Mouse (Mus musculus) liver, adult 2 months (tissue): ENCODE measurements around the gene Cenpm. TPM values are rescaled to one million over a fixed set of nuclear protein-coding genes. Genes with fewer than 3 reads are reported as not detected.
A peak's percentile ranks its signal among the peaks of the same experiment; 100 is the strongest.

Source experiments
- DNase-seq: peaks from one replicate; pipeline ENCODE4 v3.0.0-alpha.2; 2011; ENCODE audit warnings: low read depth, low spot score; ENCODE audit errors: extremely low read depth
- H3K27ac ChIP-seq: fragments of 200-500 bp; replicated peaks from 2 replicates; pipeline ENCODE4 v1.5.1; 2012; ENCODE audit warnings: low read depth, mild to moderate bottlenecking, control low read depth, inconsistent platforms, low read length; ENCODE audit not compliant: insufficient read depth
- H3K27me3 ChIP-seq: fragments of 200-500 bp; 2 replicates; pipeline ENCODE4 v1.6.1; 2012; ENCODE audit warnings: mild to moderate bottlenecking, moderate library complexity, low read length, inconsistent platforms; ENCODE audit not compliant: control insufficient read depth, insufficient read depth
- H3K36me3 ChIP-seq: fragments of 200-500 bp; 2 replicates; pipeline ENCODE4 v1.6.1; 2012; ENCODE audit warnings: low read length, inconsistent platforms; ENCODE audit not compliant: control insufficient read depth, insufficient read depth
- H3K4me1 ChIP-seq: fragments of 200-500 bp; 2 replicates; pipeline ENCODE4 v1.6.1; 2011; ENCODE audit warnings: low read length; ENCODE audit not compliant: control insufficient read depth, insufficient read depth
- H3K4me3 ChIP-seq: fragments of 200-500 bp; 2 replicates; pipeline ENCODE4 v1.5.1; 2011; ENCODE audit warnings: low read depth, mild to moderate bottlenecking, control low read depth, low read length, moderate library complexity; ENCODE audit not compliant: insufficient read depth
- H3K79me2 ChIP-seq: fragments of 200-500 bp; 2 replicates; pipeline ENCODE4 v1.6.1; 2012; ENCODE audit warnings: inconsistent platforms, mild to moderate bottlenecking, low read length, moderate library complexity; ENCODE audit not compliant: control insufficient read depth, insufficient read depth
- H3K9ac ChIP-seq: fragments of 200-500 bp; 2 replicates; pipeline ENCODE4 v1.6.1; 2012; ENCODE audit warnings: low read depth, mild to moderate bottlenecking, control low read depth, inconsistent platforms, low read length
- CTCF ChIP-seq: fragments of 200-500 bp; IDR thresholded peaks from 2 replicates; pipeline ENCODE4 v1.5.1; 2011; ENCODE audit warnings: low read depth, low read length, control low read depth
- POLR2A ChIP-seq: fragments of 200-500 bp; IDR thresholded peaks from 2 replicates; pipeline ENCODE4 v1.6.1; 2011; ENCODE audit warnings: low read length, control low read depth; ENCODE audit not compliant: insufficient read depth; ENCODE audit errors: extremely low read depth
- WGBS: fragments of 180-500 bp; shearing (Covaris S2); methylation state at CpG from one replicate; pipeline ENCODE4 v1.1.7; 2018; 5-methylcytosine and 5-hydroxymethylcytosine counted together
- polyA plus RNA-seq: library from polyadenylated mRNA; depleted of rRNA; stranded (reverse); fragments of >200 nt; gene quantifications from 2 replicates; pipeline ENCODE4 v1.2.3, GENCODE M21; 2012; rRNA removed
- total RNA-seq: library from RNA; depleted of rRNA; stranded (reverse); fragments of >200 nt; gene quantifications from 2 replicates; pipeline ENCODE4 v1.2.3, GENCODE M21; 2014; rRNA removed

The Cenpm gene
- total and polyA plus RNA-seq, 2 experiments: 3.0 to 11.5 TPM

DNA sequence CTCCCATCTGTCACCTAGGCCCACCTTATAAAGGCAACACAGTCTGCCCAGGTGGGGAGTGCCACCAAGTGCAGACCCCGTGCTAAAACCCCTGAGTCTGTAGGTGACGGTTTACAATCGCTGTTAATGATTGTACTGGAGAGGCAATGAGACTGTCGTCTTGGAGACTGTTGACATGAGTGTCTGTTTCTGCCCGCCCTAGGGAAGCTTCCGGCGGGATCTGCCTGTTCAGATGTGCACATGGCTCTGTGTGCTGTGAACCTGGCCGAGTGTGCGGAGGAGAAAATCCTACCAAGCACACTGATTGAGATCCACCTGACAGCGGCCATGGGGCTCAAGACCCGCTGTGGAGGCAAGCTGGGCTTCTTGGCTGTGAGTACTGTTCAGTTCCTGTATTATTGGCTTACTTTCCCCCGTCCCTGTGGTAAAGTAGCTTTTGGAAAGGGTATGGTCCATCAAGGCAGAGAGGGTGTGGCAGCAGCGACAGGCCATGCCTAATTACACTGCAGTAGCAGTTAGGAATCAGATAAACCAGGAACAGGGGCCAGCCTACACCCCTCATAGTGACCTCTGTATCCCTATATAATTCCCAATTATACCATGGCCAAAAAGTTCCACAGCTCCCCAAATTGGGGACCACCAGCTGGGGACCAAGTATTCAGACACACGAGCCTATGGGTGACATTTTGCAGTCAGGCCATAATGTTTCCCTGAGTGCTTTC lies 59.3 kb downstream of the Cenpm start:
- Histone ChIP-seq H3K9ac (peak overlapping the region; percentile 19; the same call in 1 of the 2 replicates), H3K36me3 (peaks cover 18% of the 10 kb centered on the region), H3K27me3 (no peaks in the 10 kb centered on the region), H3K4me3 (no peak overlapping the region), H3K4me1 (peaks cover 17% of the 10 kb centered on the region), H3K27ac (peak overlapping the region; percentile 81), H3K79me2 (0 out of 2 replicates have a peak, but pooled peaks cover 3% of the 10 kb centered on the region)
- 50% methylated on average over 14 of the region's 14 CpGs for WGBS
- TF ChIP-seq POLR2A (no peak), CTCF (no peak)
- DNase-seq: no peak

- no peaks in the 10 kb centered on the region for H3K27me3 ChIP-seq
- H3K9ac ChIP-seq: 0 out of 2 replicates have a peak overlapping the region, but pooled peaks have one; percentile 19
- peak overlapping the region; percentile 92 for H3K27ac ChIP-seq
These were observed 59.9 kb downstream of the Cenpm start for GRCm38 (mm10) chr15:82184656-82185055.

DNA sequence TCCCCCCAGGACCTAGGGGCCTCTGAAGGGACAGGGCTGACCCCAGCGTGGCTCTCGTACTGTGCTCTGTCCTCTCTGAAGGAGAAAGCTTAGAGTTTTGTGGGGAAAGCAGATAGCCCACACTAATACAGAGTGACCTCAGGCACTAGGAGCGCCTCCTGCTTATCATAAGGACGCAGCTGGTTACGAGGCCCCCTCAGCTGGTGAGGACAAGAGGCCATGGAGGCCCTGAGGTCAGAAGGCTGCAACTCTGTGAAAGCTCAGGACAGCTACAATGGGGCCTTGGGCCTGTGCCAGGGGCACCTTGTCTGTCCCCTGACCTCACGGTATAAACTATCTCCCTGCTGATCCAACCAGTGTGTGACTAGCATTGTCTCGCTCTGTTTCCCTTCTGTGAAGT lies 60.4 kb downstream of the Cenpm start:
- TF ChIP-seq POLR2A (no peak), CTCF (no peak)
- Histone ChIP-seq H3K9ac (peak overlapping the region; percentile 28), H3K79me2 (no peaks in the 10 kb centered on the region), H3K36me3 (peaks cover 26% of the 10 kb centered on the region), H3K4me1 (peaks cover 17% of the 10 kb centered on the region), H3K27ac (peak overlapping the region; percentile 92), H3K27me3 (no peaks in the 10 kb centered on the region), H3K4me3 (no peak overlapping the region)
- no peak for DNase-seq
- 29% methylated on average over 7 of the region's 7 CpGs for WGBS

More at GRCm38 (mm10) chr15:82184656-82185055, 59.9 kb downstream of the Cenpm start:
- 22% methylated on average over 10 of the region's 10 CpGs for WGBS
- H3K79me2 ChIP-seq: 0 out of 2 replicates have a peak, but pooled peaks cover 3% of the 10 kb centered on the region
- peaks cover 23% of the 10 kb centered on the region for H3K36me3 ChIP-seq
- TF ChIP-seq POLR2A: no peak
- TF ChIP-seq CTCF: no peak
- H3K4me1 ChIP-seq: peaks cover 17% of the 10 kb centered on the region
- DNase-seq: peak; percentile 100
- no peak overlapping the region for H3K4me3 ChIP-seq

Other genes starting within 250 kb of the Cenpm start
- 6.6 and 10.1 TPM in 2 replicates for gene Desi1, start 210.9 kb downstream of the Cenpm start, total RNA-seq
- 28.7 and 31.1 TPM in 2 replicates for gene Desi1, start 210.9 kb downstream of the Cenpm start, polyA plus RNA-seq
- gene Snu13, start 197.2 kb downstream of the Cenpm start, total RNA-seq: 23.3 and 26.2 TPM in 2 replicates
- gene Snu13, start 197.2 kb downstream of the Cenpm start, polyA plus RNA-seq: 23.1 and 25.4 TPM in 2 replicates
- gene 4930407I10Rik, start 185.6 kb downstream of the Cenpm start, total RNA-seq: not detected in 2 replicates
- not detected in 2 replicates for gene 4930407I10Rik, start 185.6 kb downstream of the Cenpm start, polyA plus RNA-seq
- gene Mei1, start 174.8 kb downstream of the Cenpm start, total RNA-seq: not detected in 2 replicates
- gene Mei1, start 174.8 kb downstream of the Cenpm start, polyA plus RNA-seq: not detected in 2 replicates
- 1.3 and 1.8 TPM in 2 replicates for gene Ccdc134, start 116.8 kb downstream of the Cenpm start, total RNA-seq
- gene Ccdc134, start 116.8 kb downstream of the Cenpm start, polyA plus RNA-seq: 5.2 and 8.2 TPM in 2 replicates
- 16.5 and 25.0 TPM in 2 replicates for gene Srebf2, start 97.6 kb downstream of the Cenpm start, total RNA-seq
- 66.3 and 71.2 TPM in 2 replicates for gene Srebf2, start 97.6 kb downstream of the Cenpm start, polyA plus RNA-seq
- 0.09 and 0.47 TPM in 2 replicates for gene Shisa8, start 31.9 kb downstream of the Cenpm start, total RNA-seq
- gene Shisa8, start 31.9 kb downstream of the Cenpm start, polyA plus RNA-seq: 0.07 and 0.77 TPM in 2 replicates
- 0.28 and 0.54 TPM in 2 replicates for gene Tnfrsf13c, start 20.4 kb downstream of the Cenpm start, total RNA-seq
- gene Tnfrsf13c, start 20.4 kb downstream of the Cenpm start, polyA plus RNA-seq: 0.17 and 0.34 TPM in 2 replicates
- gene 1500009C09Rik, start 7.6 kb upstream of the Cenpm start, total RNA-seq: 0.18 TPM in 1 of 2 replicates, not detected in the other
- not detected in 2 replicates for gene 1500009C09Rik, start 7.6 kb upstream of the Cenpm start, polyA plus RNA-seq
- 0.09 and 0.13 TPM in 2 replicates for gene Sept3, start 30.1 kb upstream of the Cenpm start, total RNA-seq
- gene Sept3, start 30.1 kb upstream of the Cenpm start, polyA plus RNA-seq: 0.04 and 0.16 TPM in 2 replicates
- not detected in 2 replicates for gene Wbp2nl, start 54.2 kb upstream of the Cenpm start, total RNA-seq
- gene Wbp2nl, start 54.2 kb upstream of the Cenpm start, polyA plus RNA-seq: not detected in 2 replicates
- gene Naga, start 94.2 kb upstream of the Cenpm start, total RNA-seq: 29.6 and 30.1 TPM in 2 replicates
- 61.9 and 67.0 TPM in 2 replicates for gene Naga, start 94.2 kb upstream of the Cenpm start, polyA plus RNA-seq
- 0.09 and 0.54 TPM in 2 replicates for gene Pheta2, start 94.2 kb upstream of the Cenpm start, total RNA-seq
- gene Pheta2, start 94.2 kb upstream of the Cenpm start, polyA plus RNA-seq: 0.10 and 0.19 TPM in 2 replicates
- gene Smdt1, start 94.2 kb upstream of the Cenpm start, total RNA-seq: 137 and 141 TPM in 2 replicates
- 165 and 186 TPM in 2 replicates for gene Smdt1, start 94.2 kb upstream of the Cenpm start, polyA plus RNA-seq
- gene Ndufa6, start 109.6 kb upstream of the Cenpm start, total RNA-seq: 931 and 1,175 TPM in 2 replicates
- gene Ndufa6, start 109.6 kb upstream of the Cenpm start, polyA plus RNA-seq: 441 and 456 TPM in 2 replicates
- gene Cyp2d22, start 135.5 kb upstream of the Cenpm start, total RNA-seq: 83.3 and 105 TPM in 2 replicates
- 316 and 337 TPM in 2 replicates for gene Cyp2d22, start 135.5 kb upstream of the Cenpm start, polyA plus RNA-seq
- gene Cyp2d11, start 149.3 kb upstream of the Cenpm start, total RNA-seq: 0.46 and 0.54 TPM in 2 replicates
- 0.32 and 0.91 TPM in 2 replicates for gene Cyp2d11, start 149.3 kb upstream of the Cenpm start, polyA plus RNA-seq
- 729 and 912 TPM in 2 replicates for gene Cyp2d10, start 162.4 kb upstream of the Cenpm start, total RNA-seq
- gene Cyp2d10, start 162.4 kb upstream of the Cenpm start, polyA plus RNA-seq: 1,682 and 1,823 TPM in 2 replicates
- gene Cyp2d9, start 188.7 kb upstream of the Cenpm start, total RNA-seq: 46.2 and 99.8 TPM in 2 replicates
- gene Cyp2d9, start 188.7 kb upstream of the Cenpm start, polyA plus RNA-seq: 103 and 162 TPM in 2 replicates